Mouse (Mus musculus): ENCODE data around the gene Cox14. TPM values are rescaled to one million over a fixed set of nuclear protein-coding genes. Genes with fewer than 3 reads are reported as not detected.
A peak's percentile ranks its signal among the peaks of the same experiment; 100 is the strongest.

Cox14 gene
- polyA plus RNA-seq, 1 experiment from 2014 or later: 155 TPM

DNA sequence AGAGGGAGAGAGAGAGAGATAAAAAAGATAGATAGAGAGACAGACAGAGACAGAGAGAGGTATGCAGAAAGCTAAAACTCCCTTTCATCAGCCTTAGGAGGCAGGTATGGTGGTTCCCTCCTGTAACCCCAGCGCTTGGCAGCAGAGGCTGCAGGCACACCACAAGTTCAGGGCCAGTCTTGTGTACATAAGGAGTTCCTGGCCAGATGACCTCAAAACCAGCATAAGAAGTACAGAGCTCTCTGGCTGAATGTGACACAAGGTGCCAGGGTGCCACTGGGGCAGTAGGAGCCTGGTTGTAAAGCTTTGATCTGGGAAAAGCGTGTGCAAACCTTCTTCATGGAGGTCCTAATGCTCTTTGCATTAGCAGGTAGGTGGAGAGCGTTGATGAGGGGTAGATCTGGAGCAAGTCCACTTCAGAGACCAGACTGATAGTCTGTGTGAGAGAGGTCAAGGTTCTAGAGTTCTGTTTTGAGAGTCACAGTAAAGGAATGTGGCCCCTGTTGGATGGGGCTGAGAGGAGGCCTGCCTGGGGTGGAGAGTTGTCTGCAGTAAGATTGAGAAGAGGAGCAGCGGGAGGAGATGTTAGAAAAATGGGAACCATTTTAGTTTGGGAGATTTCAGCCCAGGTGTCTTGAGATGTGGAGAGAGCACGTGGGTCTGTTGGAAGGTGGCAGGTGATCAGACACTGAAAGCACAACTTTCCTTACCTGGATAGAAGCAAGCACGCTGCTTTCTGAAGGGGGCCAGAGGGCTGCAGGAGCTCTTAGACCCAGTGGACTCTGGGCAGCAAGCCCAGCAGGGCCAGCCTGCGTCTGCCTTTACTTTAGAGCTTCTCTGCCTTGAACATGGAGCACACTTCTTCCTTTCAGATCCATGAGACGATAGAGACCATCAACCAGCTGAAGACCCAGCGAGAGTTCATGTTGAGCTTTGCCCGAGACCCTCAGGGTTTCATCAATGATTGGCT lies 14.9 kb upstream of the Cox14 start:
- 81% methylated on average over 10 of the region's 10 CpGs for WGBS
- Histone ChIP-seq H3K36me3 (peaks cover 97% of the 10 kb centered on the region), H3K9me3 (no peaks in the 10 kb centered on the region), H3K9ac (no peak overlapping the region), H3K4me1 (peaks cover 37% of the 10 kb centered on the region), H3K27me3 (replicated peaks) (no peaks in the 10 kb centered on the region), H3K4me3 (no peak overlapping the region), H3K4me2 (no peak overlapping the region), H3K27ac (replicated peaks) (no peak overlapping the region)
- no peak for ATAC-seq (ENCODE audit: extremely low read depth, insufficient number of reproducible peaks, low FRiP score, low TSS enrichment)

GRCm38 (mm10) chr15:99711491-99711890 lies 13.9 kb upstream of the Cox14 start:
- no peak overlapping the region for H3K4me2 ChIP-seq

GRCm38 (mm10) chr15:99712666-99713559 lies 12.5 kb upstream of the Cox14 start:
- Histone ChIP-seq H3K4me1 (peaks cover 46% of the 10 kb centered on the region), H3K9me3 (no peaks in the 10 kb centered on the region), H3K4me2 (no peak overlapping the region), H3K4me3 (no peak overlapping the region), H3K27ac (replicated peaks) (peak overlapping the region; percentile 90), H3K36me3 (peaks cover 82% of the 10 kb centered on the region), H3K27me3 (replicated peaks) (no peaks in the 10 kb centered on the region), H3K9ac (peak overlapping the region; percentile 62)
- ATAC-seq (ENCODE audit: extremely low read depth, insufficient number of reproducible peaks, low FRiP score, low TSS enrichment): no peak
- WGBS: 61% methylated on average over 13 of the region's 13 CpGs

More at GRCm38 (mm10) chr15:99711491-99711890, 13.9 kb upstream of the Cox14 start:
- peaks cover 39% of the 10 kb centered on the region for H3K4me1 ChIP-seq
- no peak overlapping the region for H3K27ac ChIP-seq (replicated peaks)
- H3K4me3 ChIP-seq: no peak overlapping the region
- no peak overlapping the region for H3K9ac ChIP-seq
- no peaks in the 10 kb centered on the region for H3K9me3 ChIP-seq
- no peaks in the 10 kb centered on the region for H3K27me3 ChIP-seq (replicated peaks)
- ATAC-seq (ENCODE audit: extremely low read depth, insufficient number of reproducible peaks, low FRiP score, low TSS enrichment): no peak
- 75% methylated on average over 3 of the region's 3 CpGs for WGBS
- peaks cover 96% of the 10 kb centered on the region for H3K36me3 ChIP-seq

GRCm38 (mm10) chr15:99713569-99713968 lies 11.8 kb upstream of the Cox14 start:
- Histone ChIP-seq H3K9me3 (no peaks in the 10 kb centered on the region), H3K27ac (replicated peaks) (peak overlapping the region; percentile 90), H3K4me3 (no peak overlapping the region), H3K4me1 (peaks cover 46% of the 10 kb centered on the region), H3K4me2 (no peak overlapping the region), H3K36me3 (peaks cover 82% of the 10 kb centered on the region), H3K27me3 (replicated peaks) (no peaks in the 10 kb centered on the region), H3K9ac (peak overlapping the region; percentile 62)
- ATAC-seq (ENCODE audit: extremely low read depth, insufficient number of reproducible peaks, low FRiP score, low TSS enrichment): no peak
- WGBS: 72% methylated on average over 3 of the region's 3 CpGs

DNA sequence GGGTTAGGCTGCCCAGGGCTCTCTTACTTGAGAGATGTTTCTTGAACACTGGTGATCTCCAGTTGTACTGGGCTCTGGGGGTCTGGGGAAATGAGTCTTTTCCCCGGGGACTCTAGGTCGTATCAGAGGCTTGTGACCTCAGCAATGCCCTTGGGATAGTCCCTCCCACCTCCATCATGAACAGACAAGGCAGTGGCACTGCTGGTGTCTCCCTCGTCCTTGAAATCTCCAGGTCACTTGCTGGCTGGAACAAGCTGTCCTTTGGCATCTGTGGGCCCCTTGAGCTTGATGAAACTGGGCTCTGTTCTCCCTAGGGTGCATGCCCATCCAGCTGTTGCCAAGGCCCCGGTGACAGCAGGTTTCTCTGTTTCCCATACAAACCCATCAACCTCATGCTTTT lies 11.2 kb upstream of the Cox14 start:
- ATAC-seq (ENCODE audit: extremely low read depth, insufficient number of reproducible peaks, low FRiP score, low TSS enrichment): no peak
- H3K4me1 ChIP-seq: peaks cover 46% of the 10 kb centered on the region
- no peaks in the 10 kb centered on the region for H3K27me3 ChIP-seq (replicated peaks)
- WGBS: 48% methylated on average over 4 of the region's 4 CpGs
- peak overlapping the region; percentile 62 for H3K9ac ChIP-seq
- H3K4me3 ChIP-seq: no peak overlapping the region
- peak overlapping the region; percentile 90 for H3K27ac ChIP-seq (replicated peaks)
- H3K4me2 ChIP-seq: no peak overlapping the region
- H3K9me3 ChIP-seq: no peaks in the 10 kb centered on the region
- peaks cover 81% of the 10 kb centered on the region for H3K36me3 ChIP-seq

- Histone ChIP-seq H3K4me3 (no peak overlapping the region), H3K4me1 (peaks cover 46% of the 10 kb centered on the region), H3K9me3 (no peaks in the 10 kb centered on the region), H3K9ac (no peak overlapping the region), H3K27ac (replicated peaks) (peak overlapping the region; percentile 90), H3K36me3 (peaks cover 75% of the 10 kb centered on the region), H3K27me3 (replicated peaks) (no peaks in the 10 kb centered on the region), H3K4me2 (no peak overlapping the region)
- WGBS: 43% methylated on average over 7 of the region's 7 CpGs
- no peak; the same call in 1 of the 2 replicates for ATAC-seq (ENCODE audit: extremely low read depth, insufficient number of reproducible peaks, low FRiP score, low TSS enrichment)
Observed at GRCm38 (mm10) chr15:99714858-99715257, 10.6 kb upstream of the Cox14 start.

GRCm38 (mm10) chr15:99715361-99715865 lies 10.0 kb upstream of the Cox14 start:
- Histone ChIP-seq H3K4me3 (no peak overlapping the region), H3K9me3 (no peaks in the 10 kb centered on the region), H3K36me3 (peaks cover 71% of the 10 kb centered on the region), H3K27ac (replicated peaks) (0 out of 2 replicates have a peak overlapping the region, but pooled peaks have one; percentile 90), H3K4me1 (peaks cover 46% of the 10 kb centered on the region), H3K27me3 (replicated peaks) (no peaks in the 10 kb centered on the region), H3K4me2 (no peak overlapping the region), H3K9ac (no peak overlapping the region)
- WGBS: 76% methylated on average over 13 of the region's 13 CpGs
- ATAC-seq (ENCODE audit: extremely low read depth, insufficient number of reproducible peaks, low FRiP score, low TSS enrichment): no peak

DNA sequence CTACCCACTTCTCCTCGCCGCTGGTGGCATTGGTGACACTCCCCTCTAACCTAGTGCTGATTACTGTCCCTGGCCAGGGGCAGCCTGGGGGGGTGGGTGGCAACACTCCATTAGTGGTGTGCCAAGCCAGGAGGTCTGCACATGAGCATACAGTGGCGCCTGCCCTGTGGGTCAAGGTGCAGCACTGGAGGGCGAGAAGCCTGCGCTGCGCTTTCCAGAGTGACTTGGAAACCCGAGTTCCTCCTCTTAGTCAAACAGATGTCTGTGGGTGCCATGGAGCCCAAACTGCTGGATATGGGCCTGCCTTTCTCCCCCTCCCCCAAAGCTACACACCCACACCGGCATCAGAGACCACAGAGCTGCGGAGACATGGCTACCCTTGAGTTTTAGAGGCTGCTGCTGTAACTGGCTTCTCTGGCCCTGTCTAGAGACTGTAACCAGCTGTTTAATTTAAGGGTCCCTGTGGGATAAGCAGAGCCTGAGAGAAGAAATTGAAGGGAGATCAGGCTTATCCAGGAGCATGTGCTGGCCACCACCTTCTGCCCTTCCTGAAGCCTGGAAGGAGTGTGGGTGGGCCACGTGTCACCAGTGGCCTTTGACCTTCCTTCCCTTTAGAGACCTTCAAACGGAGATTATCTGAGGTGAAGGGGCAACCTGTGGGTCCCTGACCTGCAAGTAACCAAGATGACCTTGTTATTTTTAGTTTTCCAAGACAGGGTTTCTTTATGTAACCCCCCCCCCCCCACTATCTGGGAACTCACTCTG lies 9.3 kb upstream of the Cox14 start:
- Histone ChIP-seq H3K4me1 (peaks cover 46% of the 10 kb centered on the region), H3K36me3 (peaks cover 70% of the 10 kb centered on the region), H3K9ac (no peak overlapping the region), H3K27ac (replicated peaks) (no peak overlapping the region), H3K27me3 (replicated peaks) (no peaks in the 10 kb centered on the region), H3K4me3 (no peak overlapping the region), H3K9me3 (no peaks in the 10 kb centered on the region), H3K4me2 (no peak overlapping the region)
- no peak for ATAC-seq (ENCODE audit: extremely low read depth, insufficient number of reproducible peaks, low FRiP score, low TSS enrichment)
- 63% methylated on average over 11 of the region's 11 CpGs for WGBS

GRCm38 (mm10) chr15:99716814-99717213 lies 8.6 kb upstream of the Cox14 start:
- Histone ChIP-seq H3K36me3 (peaks cover 68% of the 10 kb centered on the region), H3K9me3 (no peaks in the 10 kb centered on the region), H3K4me1 (peaks cover 48% of the 10 kb centered on the region), H3K4me2 (no peak overlapping the region), H3K27me3 (replicated peaks) (no peaks in the 10 kb centered on the region), H3K4me3 (no peak overlapping the region), H3K27ac (replicated peaks) (no peak overlapping the region), H3K9ac (no peak overlapping the region)
- WGBS: 89% methylated on average over 12 of the region's 12 CpGs
- no peak for ATAC-seq (ENCODE audit: extremely low read depth, insufficient number of reproducible peaks, low FRiP score, low TSS enrichment)

DNA sequence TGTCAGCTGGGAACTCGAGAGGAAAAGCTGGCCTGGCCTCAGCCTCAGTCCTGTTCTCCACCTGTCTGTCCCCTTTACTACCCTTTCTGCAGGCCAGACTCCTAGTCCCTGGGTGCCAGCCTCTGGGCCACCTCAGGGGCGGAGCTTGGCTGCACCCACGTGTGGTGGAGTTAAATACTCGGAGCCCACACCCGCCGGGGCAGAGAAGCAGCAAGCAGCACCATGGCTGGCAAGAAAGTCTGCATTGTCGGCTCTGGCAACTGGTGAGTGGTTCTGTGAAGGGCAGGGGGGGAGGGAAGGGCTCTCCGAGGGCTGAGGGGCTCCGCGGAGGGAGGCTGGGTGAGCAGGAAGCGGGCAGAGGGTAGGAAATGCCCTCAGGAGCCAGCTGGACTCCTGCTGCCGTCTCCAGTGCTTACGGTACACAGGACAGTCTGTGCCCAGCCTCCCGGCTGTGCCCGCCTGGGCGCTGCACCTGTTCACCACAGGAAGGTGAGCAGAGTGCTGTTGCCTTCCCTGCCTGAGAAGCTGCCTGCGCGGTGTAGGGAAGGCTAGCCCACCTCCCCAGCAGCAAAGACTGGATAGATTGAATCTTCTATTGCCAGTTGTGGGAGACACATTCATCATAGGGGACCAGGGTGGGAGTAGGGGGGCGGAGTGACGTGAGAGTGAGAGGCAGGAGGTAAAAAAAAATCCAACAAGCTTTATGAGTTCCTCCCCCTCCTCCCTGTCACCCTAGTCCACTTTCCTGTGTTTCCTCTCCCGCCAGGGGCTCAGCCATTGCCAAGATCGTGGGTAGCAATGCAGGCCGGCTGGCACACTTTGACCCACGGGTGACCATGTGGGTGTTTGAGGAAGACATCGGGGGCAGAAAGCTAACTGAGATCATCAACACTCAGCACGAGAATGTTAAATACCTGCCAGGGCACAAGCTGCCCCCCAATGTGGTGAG lies 7.8 kb upstream of the Cox14 start, which contains the start of gene Gpd1:
Gpd1 (plus strand) TSS at position 130 of the 949 bp plus-strand sequence.
- no peaks in the 10 kb centered on the region for H3K9me3 ChIP-seq
- peaks cover 62% of the 10 kb centered on the region for H3K36me3 ChIP-seq
- H3K9ac ChIP-seq: peak within 1 kb of the TSS; percentile 64; the same call in 1 of the 2 replicates
- no peak for ATAC-seq (ENCODE audit: extremely low read depth, insufficient number of reproducible peaks, low FRiP score, low TSS enrichment)
- H3K4me1 ChIP-seq: peaks cover 54% of the 10 kb centered on the region
- H3K27ac ChIP-seq (replicated peaks): no peak within 1 kb of the TSS
- no peaks in the 10 kb centered on the region for H3K27me3 ChIP-seq (replicated peaks)
- no peak within 1 kb of the TSS for H3K4me2 ChIP-seq
- no peak within 1 kb of the TSS for H3K4me3 ChIP-seq
- WGBS: 63% methylated on average over 26 of the region's 26 CpGs
